Mouse (Mus musculus) G1E (cell line): ENCODE data around the gene Mmp10. TPM values are rescaled to one million over a fixed set of nuclear protein-coding genes. Genes with fewer than 3 reads are reported as not detected.

Source experiments
- ATAC-seq: 2 replicates; pipeline ENCODE4 v1.8.0; 2016; ENCODE audit warnings: mild to moderate bottlenecking; ENCODE audit not compliant: insufficient number of reproducible peaks, poor library complexity, low FRiP score, severe bottlenecking; ENCODE audit errors: extremely low read depth
- DNase-seq: peaks from one replicate; pipeline ENCODE4 v3.0.0; 2012; ENCODE audit warnings: low spot score
- H3K27me3 ChIP-seq: 2 replicates; pipeline ENCODE4 v1.6.1; 2012; ENCODE audit warnings: mild to moderate bottlenecking, low read length, inconsistent platforms; ENCODE audit not compliant: insufficient read depth
- H3K36me3 ChIP-seq: replicated peaks from 2 replicates; pipeline ENCODE3; 2012; ENCODE audit warnings: mild to moderate bottlenecking, inconsistent platforms
- H3K4me1 ChIP-seq: 2 replicates; pipeline ENCODE4 v1.6.1; 2012; ENCODE audit warnings: low read depth, low read length, inconsistent platforms, mixed read lengths; ENCODE audit not compliant: insufficient read depth
- H3K4me3 ChIP-seq: 2 replicates; pipeline ENCODE4 v1.5.1; 2012; ENCODE audit warnings: low read depth, mild to moderate bottlenecking, inconsistent platforms, low read length, moderate library complexity, mixed read lengths
- H3K9me3 ChIP-seq: replicated peaks from 2 replicates; pipeline ENCODE4 v1.6.1; 2012; ENCODE audit warnings: inconsistent platforms
- CTCF ChIP-seq: IDR thresholded peaks from 2 replicates; pipeline ENCODE4 v1.5.1; 2012; ENCODE audit warnings: low read depth, low read length, inconsistent platforms, mixed read lengths
- GATA1 ChIP-seq: IDR thresholded peaks from 2 replicates; pipeline ENCODE4 v1.6.1; 2012; ENCODE audit warnings: borderline replicate concordance, low read length, inconsistent platforms, mixed read lengths
- GATA2 ChIP-seq: IDR thresholded peaks from 2 replicates; pipeline ENCODE4 v1.6.1; 2012; ENCODE audit warnings: low read depth, low read length, inconsistent platforms, borderline replicate concordance
- POLR2AphosphoS5 ChIP-seq: IDR thresholded peaks from 2 replicates; pipeline ENCODE4 v1.6.1; 2012; ENCODE audit warnings: low read depth, low read length, inconsistent platforms; ENCODE audit not compliant: insufficient replicate concordance
- TAL1 ChIP-seq: conservative IDR thresholded peaks from 2 replicates; pipeline ENCODE4 v1.6.1; 2012; ENCODE audit warnings: low read depth, low read length, inconsistent platforms, mixed read lengths
- polyA plus RNA-seq: library from polyadenylated mRNA; stranded (reverse); fragments of >175 nt; gene quantifications from 2 replicates; pipeline ENCODE4 v1.2.3, GENCODE M21; 2012
- total RNA-seq, 2 experiments: library from RNA; stranded (forward) in 1 of 2; stranded (reverse) in 1 of 2; fragments of 200-1000 nt in 1 of 2; fragments of >200 nt in 1 of 2; fragmentation: Nextera tagmentation in 1 of 2; gene quantifications; 2 replicates each; pipeline ENCODE4 v1.2.3; 2014 to 2017

The Mmp10 gene
- total and polyA plus RNA-seq, 3 experiments = 0.05 TPM; not detected in 2

DNA sequence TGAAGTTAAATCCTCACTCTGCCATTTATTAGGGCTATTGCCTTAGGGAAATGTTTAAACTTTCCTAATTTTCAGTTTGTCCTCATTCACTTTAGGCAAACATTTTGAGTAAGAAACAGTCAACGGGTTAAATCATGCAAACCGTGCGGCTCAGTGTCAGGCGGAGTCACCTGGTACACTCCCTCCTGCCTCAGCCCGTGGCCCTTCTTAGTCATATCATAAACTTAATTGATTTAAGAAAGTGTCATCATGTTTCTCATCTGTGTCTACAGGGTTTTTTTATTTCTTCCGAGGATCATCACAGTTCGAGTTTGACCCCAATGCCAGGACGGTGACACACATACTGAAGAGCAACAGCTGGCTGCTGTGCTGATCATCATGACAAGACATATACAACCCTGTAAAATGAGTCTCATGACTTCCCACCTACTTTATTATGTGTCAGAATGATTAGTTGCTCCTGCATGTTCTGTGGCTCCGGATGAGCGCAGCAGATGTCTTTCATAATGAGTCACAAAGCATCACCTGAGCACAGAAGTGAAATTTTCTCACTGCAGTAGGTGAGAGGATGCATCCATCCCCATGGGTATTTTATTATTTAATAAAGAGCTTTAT is 7.6 kb downstream of the Mmp10 start:
- ATAC-seq (no peak), DNase-seq (no peak)
- no peaks in the 10 kb centered on the region for H3K9me3 ChIP-seq
- no peaks in the 10 kb centered on the region for H3K27me3 ChIP-seq
- no peaks in the 10 kb centered on the region for H3K4me1 ChIP-seq
- no peak overlapping the region for H3K4me3 ChIP-seq
- TF ChIP-seq TAL1 (no peak), GATA1 (no peak), CTCF (no peak), GATA2 (no peak), POLR2AphosphoS5 (no peak)
- H3K36me3 ChIP-seq = no peaks in the 10 kb centered on the region

DNA sequence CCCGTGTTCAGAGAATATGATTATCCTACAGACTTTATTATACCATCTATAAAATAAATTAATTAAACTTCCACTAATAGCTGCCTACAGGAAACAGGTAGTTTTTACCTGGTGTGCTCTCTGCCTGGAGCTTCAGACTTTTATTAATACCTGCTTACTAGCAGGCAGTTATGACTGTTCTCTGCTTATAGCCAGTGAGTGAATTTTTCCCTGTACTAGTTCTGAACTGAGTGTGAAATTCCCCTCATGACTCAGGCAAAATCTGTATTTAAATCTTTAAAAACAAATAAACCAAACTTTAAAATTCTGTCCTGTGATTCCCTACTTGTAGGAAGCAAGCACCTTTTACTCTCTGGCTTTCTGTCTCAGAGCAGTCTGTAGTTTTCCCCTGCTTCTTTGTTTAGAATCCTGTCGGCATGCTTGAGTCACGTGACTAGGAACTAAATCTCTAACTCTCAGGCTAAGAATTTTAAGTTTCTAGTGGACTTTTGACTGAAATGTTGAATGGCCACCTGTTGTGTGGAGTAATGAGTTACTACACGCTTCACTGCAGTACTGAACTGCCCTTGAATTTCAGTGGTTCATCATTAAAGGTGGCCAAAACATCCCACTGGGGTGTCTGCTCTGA is 15.9 kb downstream of the Mmp10 start:
- Histone ChIP-seq H3K4me3 (no peak overlapping the region), H3K27me3 (no peaks in the 10 kb centered on the region), H3K9me3 (no peaks in the 10 kb centered on the region), H3K36me3 (no peaks in the 10 kb centered on the region), H3K4me1 (no peaks in the 10 kb centered on the region)
- no peak for ATAC-seq
- TF ChIP-seq GATA1 (no peak), CTCF (no peak), GATA2 (no peak), TAL1 (no peak), POLR2AphosphoS5 (no peak)
- no peak for DNase-seq

DNA sequence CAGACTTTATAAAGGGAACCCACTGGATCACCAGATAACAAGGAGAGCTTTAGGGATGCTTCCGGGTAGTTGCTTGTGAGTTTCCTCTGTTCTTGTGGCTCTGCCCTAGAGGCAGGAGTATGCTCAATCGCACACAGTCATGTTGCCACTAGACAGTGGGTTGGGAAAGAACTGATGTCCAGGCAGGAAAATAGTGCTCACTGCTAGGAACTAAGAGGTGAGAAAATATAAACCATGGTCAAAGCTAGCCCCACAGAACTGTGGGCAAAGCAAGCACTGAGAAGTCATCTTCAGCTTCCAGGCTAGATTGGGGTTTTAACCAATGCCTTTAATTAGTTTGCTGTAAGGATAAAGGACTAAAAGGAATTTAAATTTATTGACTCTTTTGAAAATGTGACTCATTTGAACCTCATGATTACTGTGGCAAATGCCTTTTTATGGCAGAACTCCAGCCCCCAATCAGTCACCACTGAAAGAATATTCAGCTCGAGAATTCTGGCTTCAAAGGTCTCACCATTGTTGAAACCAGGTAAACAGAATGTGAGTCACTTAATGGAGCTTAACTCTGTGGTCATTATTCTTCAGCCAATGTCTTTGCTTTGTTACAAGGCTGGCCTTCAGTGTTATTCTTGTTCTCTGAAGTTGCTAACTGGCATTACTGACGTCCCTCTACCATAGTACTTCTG is 24.2 kb downstream of the Mmp10 start:
- DNase-seq = no peak
- no peaks in the 10 kb centered on the region for H3K9me3 ChIP-seq
- no peak overlapping the region for H3K4me3 ChIP-seq
- H3K27me3 ChIP-seq = no peaks in the 10 kb centered on the region
- H3K4me1 ChIP-seq = no peaks in the 10 kb centered on the region; the same call in 1 of the 2 replicates
- ATAC-seq = no peak
- H3K36me3 ChIP-seq = no peaks in the 10 kb centered on the region
- TF ChIP-seq GATA1 (no peak), GATA2 (no peak), TAL1 (no peak), POLR2AphosphoS5 (no peak), CTCF (no peak)

DNA sequence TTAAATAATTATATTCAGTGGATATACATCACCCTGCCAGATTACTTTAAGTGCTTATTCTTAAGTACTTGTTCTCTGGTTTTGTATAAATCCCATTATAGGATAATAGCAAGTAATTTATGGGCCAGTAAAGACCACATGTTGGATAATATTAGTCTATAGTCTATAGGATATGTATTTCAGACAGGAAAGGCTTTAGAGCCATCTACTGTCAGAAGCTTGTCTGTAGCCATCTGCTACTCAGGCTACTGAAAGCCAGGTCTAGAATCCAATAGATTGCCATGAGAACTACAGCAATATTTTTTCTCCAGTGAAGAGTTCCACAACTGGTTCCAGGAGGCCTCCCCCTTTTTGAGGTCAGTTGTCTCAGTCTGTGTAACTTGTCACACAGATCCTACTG is 40.6 kb downstream of the Mmp10 start:
- TF ChIP-seq TAL1 = no peak
- no peak for TF ChIP-seq GATA2
- TF ChIP-seq CTCF = no peak
- TF ChIP-seq GATA1 = no peak
- no peak for TF ChIP-seq POLR2AphosphoS5
- H3K4me3 ChIP-seq = no peak overlapping the region
- H3K36me3 ChIP-seq = no peaks in the 10 kb centered on the region
- DNase-seq = no peak
- no peaks in the 10 kb centered on the region for H3K4me1 ChIP-seq
- no peaks in the 10 kb centered on the region for H3K9me3 ChIP-seq
- no peaks in the 10 kb centered on the region for H3K27me3 ChIP-seq
- no peak for ATAC-seq

DNA sequence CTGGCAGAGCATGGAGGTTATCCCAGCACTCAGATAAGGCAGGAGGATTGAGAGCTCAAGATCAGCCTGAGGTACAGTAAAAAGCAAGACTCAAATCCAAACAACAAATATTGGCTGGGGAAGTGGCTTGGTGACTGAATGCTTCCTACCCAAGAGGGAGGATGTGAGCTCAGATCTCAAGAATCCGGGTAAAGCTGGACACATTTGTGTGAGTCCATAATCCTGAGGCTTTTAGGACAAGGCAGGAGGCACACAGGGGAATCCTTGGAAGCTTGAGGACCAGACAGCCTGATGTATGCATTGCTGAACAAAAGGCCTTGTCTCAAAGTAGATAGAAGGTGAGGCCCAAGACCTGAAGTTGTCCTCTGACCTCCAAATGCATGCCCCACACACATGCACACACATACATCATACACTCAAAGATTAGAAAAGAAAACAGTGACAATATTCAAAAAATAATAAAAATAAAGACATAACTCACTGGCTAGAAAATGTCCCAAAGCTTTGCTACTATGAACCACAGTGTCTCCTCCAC is 42.8 kb downstream of the Mmp10 start:
- 0 out of 2 replicates have a peak, but pooled peaks cover 2% of the 10 kb centered on the region for H3K27me3 ChIP-seq
- no peak for ATAC-seq
- TF ChIP-seq CTCF (no peak), TAL1 (no peak), POLR2AphosphoS5 (no peak), GATA1 (no peak), GATA2 (no peak)
- DNase-seq = no peak
- no peaks in the 10 kb centered on the region for H3K9me3 ChIP-seq
- H3K4me1 ChIP-seq = no peaks in the 10 kb centered on the region
- no peak overlapping the region for H3K4me3 ChIP-seq
- H3K36me3 ChIP-seq = no peaks in the 10 kb centered on the region

DNA sequence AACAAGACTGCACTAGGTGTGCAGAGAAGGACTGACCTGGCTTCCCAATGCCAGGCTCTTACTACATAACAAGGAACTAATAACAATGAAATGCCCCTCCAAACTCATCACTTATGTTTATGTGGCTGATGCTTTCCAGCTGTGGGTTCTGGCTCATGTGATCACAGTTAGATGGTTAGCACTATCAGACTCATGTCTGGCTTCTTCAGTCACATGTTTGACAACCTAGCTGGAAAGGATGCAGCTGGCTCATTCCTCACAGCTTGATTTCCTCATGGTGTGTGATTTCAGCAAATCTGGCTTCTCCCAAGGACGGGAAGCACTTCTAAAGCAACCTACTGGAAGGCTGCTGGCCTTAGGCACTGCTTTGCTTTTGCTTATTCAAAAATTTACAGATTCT is 43.3 kb downstream of the Mmp10 start:
- H3K27me3 ChIP-seq = 0 out of 2 replicates have a peak, but pooled peaks cover 2% of the 10 kb centered on the region
- no peak overlapping the region for H3K4me3 ChIP-seq
- TF ChIP-seq CTCF = no peak
- H3K4me1 ChIP-seq = no peaks in the 10 kb centered on the region
- H3K9me3 ChIP-seq = no peaks in the 10 kb centered on the region
- DNase-seq (no peak), ATAC-seq (no peak)
- no peaks in the 10 kb centered on the region for H3K36me3 ChIP-seq
